Mouse (Mus musculus) hindbrain, postnatal 0 days (tissue): ENCODE measurements at regions not wholly inside any gene's neighbourhood (a gene's known extent, or its start where the extent isn't known, plus 50 kb on each side); places are given as distances from the start of the nearest gene placed in this dataset.
A peak's percentile ranks its signal among the peaks of the same experiment; 100 is the strongest.

ENCODE experiments used
- ATAC-seq: fragments of 200-750 bp; cut with Nextera tagmentation; 2 replicates; pipeline ENCODE4 v1.8.0; 2017; ENCODE audit warnings: mild to moderate bottlenecking, moderate TSS enrichment, moderate library complexity
- DNase-seq: peaks from one replicate; pipeline ENCODE4 v3.0.0-alpha.2; 2015; ENCODE audit warnings: low spot score
- H3K27ac ChIP-seq: fragments of 300-500 bp; sonication (generic); 2 replicates; pipeline ENCODE4 v1.5.1; 2014; ENCODE audit warnings: mild to moderate bottlenecking
- H3K27me3 ChIP-seq: fragments of 300-500 bp; sonication (generic); 2 replicates; pipeline ENCODE4 v1.6.1; 2014; ENCODE audit warnings: low read length, mixed read lengths; ENCODE audit not compliant: insufficient read depth
- H3K36me3 ChIP-seq: fragments of 300-500 bp; sonication (generic); 2 replicates; pipeline ENCODE4 v1.6.1; 2014; ENCODE audit warnings: low read length, mixed read lengths; ENCODE audit not compliant: insufficient read depth
- H3K4me1 ChIP-seq: fragments of 300-500 bp; sonication (generic); 2 replicates; pipeline ENCODE4 v1.6.1; 2014; ENCODE audit warnings: antibody characterized with exemption, low read length, mixed read lengths; ENCODE audit not compliant: insufficient read depth
- H3K4me2 ChIP-seq: fragments of 300-500 bp; sonication (generic); 2 replicates; pipeline ENCODE4 v1.6.1; 2014; ENCODE audit warnings: low read depth, mild to moderate bottlenecking, low read length, moderate library complexity, mixed read lengths
- H3K4me3 ChIP-seq: fragments of 300-500 bp; sonication (generic); 2 replicates; pipeline ENCODE4 v1.5.1; 2014; ENCODE audit warnings: low read length
- H3K9ac ChIP-seq: fragments of 300-500 bp; sonication (generic); replicated peaks from 2 replicates; pipeline ENCODE4 v1.6.1; 2014; ENCODE audit warnings: mild to moderate bottlenecking, low read length, moderate library complexity, mixed read lengths
- H3K9me3 ChIP-seq: fragments of 300-500 bp; sonication (generic); 2 replicates; pipeline ENCODE4 v1.6.1; 2016; ENCODE audit warnings: low read length, mixed read lengths
- CTCF ChIP-seq: IDR thresholded peaks from 2 replicates; pipeline ENCODE4 v1.5.1; 2016; ENCODE audit warnings: antibody characterized with exemption, control low read depth, low read depth
- WGBS: fragments of 180-500 bp; shearing (Covaris S2); extraction: QIAGEN DNeasy Blood & Tissue Kit; methylation state at CpG from one replicate; pipeline ENCODE4 v1.1.7; 2014; 5-methylcytosine and 5-hydroxymethylcytosine counted together

DNA sequence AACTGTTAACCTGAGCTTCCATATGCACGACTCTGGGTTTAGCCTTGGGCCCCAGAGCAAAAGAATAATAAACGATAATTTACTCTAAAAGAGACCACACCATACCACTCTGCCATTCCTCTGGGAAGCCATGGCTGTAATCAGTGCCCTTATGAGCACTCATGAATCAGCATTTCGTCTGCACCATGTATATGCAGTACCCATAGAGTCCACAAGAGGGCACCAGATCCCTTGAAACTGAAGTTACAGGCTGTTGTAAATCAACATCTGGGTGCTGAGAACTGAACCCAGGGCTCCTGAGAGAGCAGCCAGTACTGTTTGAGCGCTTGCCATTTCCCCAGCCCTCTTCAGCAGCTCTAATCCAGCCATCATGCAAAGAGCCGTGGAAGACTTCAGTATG is 508.7 kb upstream of the Zdhhc25 start:
- ATAC-seq (no peak), DNase-seq (no peak)
- Histone ChIP-seq H3K36me3 (no peaks in the 10 kb centered on the region), H3K4me1 (no peaks in the 10 kb centered on the region), H3K4me3 (no peak overlapping the region), H3K4me2 (no peak overlapping the region), H3K27me3 (no peaks in the 10 kb centered on the region), H3K9me3 (no peaks in the 10 kb centered on the region), H3K9ac (no peak overlapping the region), H3K27ac (no peak overlapping the region)
- peak; percentile 45 for TF ChIP-seq CTCF
- WGBS = 95% methylated on average over 5 of the region's 5 CpGs

DNA sequence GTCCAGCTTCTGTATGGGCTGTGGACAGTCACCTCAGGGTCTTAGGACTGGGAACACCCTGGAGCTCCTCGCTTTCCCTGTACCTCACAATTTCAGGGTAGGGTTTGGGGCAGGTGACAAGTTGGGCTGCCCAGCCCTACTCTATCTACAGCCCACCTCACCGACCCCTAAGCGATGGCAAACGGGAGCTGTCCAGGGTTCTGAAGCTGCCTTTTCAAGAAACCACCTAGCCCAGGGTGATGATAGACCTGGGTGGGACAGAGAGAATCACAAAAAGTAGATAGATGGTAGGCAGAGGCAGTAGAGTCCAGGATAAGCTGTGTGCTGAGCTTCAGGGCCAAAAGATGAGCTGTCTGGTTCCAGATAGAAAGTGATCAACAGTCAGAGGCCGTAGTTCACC is 479.7 kb upstream of the Zdhhc25 start:
- DNase-seq = no peak
- Histone ChIP-seq H3K36me3 (no peaks in the 10 kb centered on the region), H3K9ac (no peak overlapping the region), H3K4me3 (no peak overlapping the region), H3K4me2 (no peak overlapping the region), H3K4me1 (no peaks in the 10 kb centered on the region), H3K27me3 (0 out of 2 replicates have a peak, but pooled peaks cover 3% of the 10 kb centered on the region), H3K9me3 (no peaks in the 10 kb centered on the region), H3K27ac (no peak overlapping the region)
- TF ChIP-seq CTCF = no peak
- no peak for ATAC-seq
- WGBS = 58% methylated on average over 5 of the region's 5 CpGs

DNA sequence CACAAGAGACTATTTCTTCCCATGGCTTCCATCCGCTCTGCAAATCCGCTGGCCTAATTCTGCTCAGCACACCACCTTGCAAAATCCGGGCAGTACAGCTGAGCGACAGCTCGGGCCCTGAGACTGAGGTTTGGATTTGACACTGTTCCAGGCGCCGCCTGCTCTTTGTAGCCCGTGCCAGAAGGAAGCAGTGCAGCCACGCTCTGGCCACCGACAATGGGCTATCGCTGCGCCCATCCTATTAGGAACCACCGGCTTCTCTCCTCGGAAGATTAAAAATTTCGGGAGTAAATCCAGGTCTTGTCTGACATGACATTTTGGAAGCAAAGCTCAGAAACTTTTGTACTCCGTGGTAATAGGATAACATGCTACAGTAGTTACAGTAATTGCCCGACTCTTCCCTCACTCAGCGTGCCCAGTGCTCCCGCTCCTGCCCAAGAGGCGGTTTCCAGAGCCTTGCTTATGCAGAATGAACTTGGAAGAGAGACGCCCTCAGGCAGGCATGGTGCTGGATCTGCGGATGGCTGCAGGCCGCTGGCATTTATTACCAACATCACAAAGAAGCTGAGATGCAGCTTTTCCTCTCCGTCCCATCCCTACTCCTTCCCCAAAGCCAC is 476.1 kb upstream of the Zdhhc25 start:
- Histone ChIP-seq H3K27me3 (no peaks in the 10 kb centered on the region), H3K27ac (no peak overlapping the region), H3K36me3 (no peaks in the 10 kb centered on the region), H3K9ac (no peak overlapping the region), H3K9me3 (no peaks in the 10 kb centered on the region), H3K4me1 (no peaks in the 10 kb centered on the region), H3K4me3 (no peak overlapping the region), H3K4me2 (no peak overlapping the region)
- no peak for TF ChIP-seq CTCF
- ATAC-seq = peak; percentile 80; the same call in 1 of the 2 replicates
- 46% methylated on average over 24 of the region's 24 CpGs for WGBS
- peak; percentile 87 for DNase-seq

DNA sequence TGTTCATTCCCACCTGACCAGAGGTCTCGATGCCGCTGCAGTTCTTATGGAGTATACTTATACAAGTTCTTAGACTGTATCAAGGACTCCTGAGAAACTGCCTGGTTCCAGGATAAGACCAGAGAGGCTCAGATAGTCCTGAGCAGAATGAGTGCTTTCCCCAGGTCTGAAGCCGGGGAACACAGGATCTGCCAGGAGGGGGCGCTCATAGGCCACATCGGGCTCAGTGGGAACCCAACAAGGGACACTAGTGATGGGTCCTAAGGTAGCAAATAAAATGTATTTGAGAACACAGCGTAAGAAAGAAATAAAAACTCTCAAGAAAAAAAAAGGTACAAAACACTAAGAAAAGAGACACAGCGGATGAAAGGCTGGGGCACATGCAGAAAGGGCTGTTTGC is 454.0 kb upstream of the Zdhhc25 start:
- H3K9me3 ChIP-seq = no peaks in the 10 kb centered on the region
- H3K27me3 ChIP-seq = no peaks in the 10 kb centered on the region
- H3K4me2 ChIP-seq = no peak overlapping the region
- no peaks in the 10 kb centered on the region for H3K4me1 ChIP-seq
- H3K36me3 ChIP-seq = no peaks in the 10 kb centered on the region
- DNase-seq = peak; percentile 80
- peak; percentile 69; the same call in 1 of the 2 replicates for ATAC-seq
- no peak overlapping the region for H3K9ac ChIP-seq
- H3K27ac ChIP-seq = no peak overlapping the region
- WGBS = 43% methylated on average over 7 of the region's 7 CpGs
- H3K4me3 ChIP-seq = no peak overlapping the region
- peak; percentile 74 for TF ChIP-seq CTCF

DNA sequence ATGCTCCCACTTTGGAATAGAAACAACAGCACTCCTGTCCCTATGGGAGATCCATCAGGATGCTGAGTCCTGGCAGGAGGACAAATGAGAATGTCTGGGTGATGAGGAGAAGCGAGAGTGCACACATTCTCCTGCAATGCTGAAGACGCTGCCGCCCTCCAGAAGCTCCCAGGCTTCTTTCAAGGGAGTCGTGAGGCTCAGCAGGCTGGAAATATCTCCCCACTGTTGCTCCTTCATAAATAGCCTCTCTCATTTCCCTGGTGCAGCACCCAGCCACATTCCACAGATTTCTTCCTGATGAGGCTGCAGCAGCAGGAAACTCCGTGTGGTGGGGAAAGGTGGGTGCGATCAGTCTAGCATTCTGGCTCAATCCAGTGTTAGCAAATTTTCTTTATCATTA is 448.9 kb upstream of the Zdhhc25 start:
- H3K4me2 ChIP-seq = no peak overlapping the region
- WGBS = 75% methylated on average over 6 of the region's 6 CpGs
- H3K9me3 ChIP-seq = no peaks in the 10 kb centered on the region
- no peak overlapping the region for H3K4me3 ChIP-seq
- no peak for TF ChIP-seq CTCF
- no peak overlapping the region for H3K9ac ChIP-seq
- H3K27ac ChIP-seq = no peak overlapping the region
- DNase-seq (no peak), ATAC-seq (no peak)
- no peaks in the 10 kb centered on the region for H3K4me1 ChIP-seq
- H3K27me3 ChIP-seq = no peaks in the 10 kb centered on the region
- H3K36me3 ChIP-seq = no peaks in the 10 kb centered on the region

DNA sequence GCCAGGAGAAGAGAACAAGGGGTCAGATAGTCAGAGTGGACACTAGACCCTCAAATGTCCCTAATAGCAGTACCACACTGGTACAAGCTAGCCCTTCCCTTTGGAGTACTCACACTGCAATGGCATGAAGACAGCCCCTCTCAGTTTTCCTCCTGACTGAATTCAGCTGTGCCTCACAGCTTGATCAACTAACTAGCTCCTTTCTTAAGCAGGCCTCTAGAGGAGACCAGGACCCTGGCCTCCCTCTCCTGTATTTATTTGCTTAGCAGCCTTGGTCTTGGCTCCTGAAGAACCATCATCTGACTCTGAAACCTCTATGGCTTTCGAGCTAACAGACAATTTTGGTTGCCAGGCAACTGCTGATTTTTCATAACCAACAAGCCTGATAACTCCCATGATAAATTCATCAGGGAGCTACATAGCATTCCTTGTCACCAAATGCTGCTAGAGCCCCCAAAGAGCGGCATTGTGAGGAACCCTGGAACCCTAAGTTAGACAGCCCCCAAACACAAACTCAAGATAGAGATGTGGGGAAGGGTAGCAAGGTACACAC is 440.4 kb upstream of the Zdhhc25 start:
- DNase-seq (peak; percentile 64), ATAC-seq (no peak)
- no peak overlapping the region for H3K4me2 ChIP-seq
- WGBS = 46% methylated on average over 2 of the region's 2 CpGs
- H3K9me3 ChIP-seq = no peaks in the 10 kb centered on the region
- H3K9ac ChIP-seq = no peak overlapping the region
- H3K4me1 ChIP-seq = peaks cover 15% of the 10 kb centered on the region
- no peak for TF ChIP-seq CTCF
- no peaks in the 10 kb centered on the region for H3K27me3 ChIP-seq
- no peaks in the 10 kb centered on the region for H3K36me3 ChIP-seq
- H3K27ac ChIP-seq = no peak overlapping the region
- H3K4me3 ChIP-seq = no peak overlapping the region

DNA sequence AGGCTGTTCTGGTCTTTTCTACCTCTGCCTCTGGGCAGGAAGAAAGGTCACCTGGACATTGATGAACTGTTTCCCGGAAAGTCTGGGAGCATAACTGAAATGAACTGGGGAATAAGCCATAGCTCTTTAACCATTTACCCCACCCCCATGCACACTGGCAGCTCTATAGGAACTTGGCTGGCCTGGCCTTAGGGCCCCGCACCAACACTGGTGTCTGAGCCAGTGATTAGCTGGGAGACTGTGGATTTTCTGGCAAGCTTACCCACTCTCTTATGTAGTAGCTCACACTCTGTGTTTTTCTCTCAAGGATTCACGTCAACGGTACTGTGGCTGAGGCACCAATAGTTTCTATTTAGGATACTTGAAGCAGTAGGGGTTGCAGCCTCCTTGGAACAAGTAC is 439.8 kb upstream of the Zdhhc25 start:
- no peak overlapping the region for H3K9ac ChIP-seq
- WGBS = 48% methylated on average over 4 of the region's 4 CpGs
- no peak overlapping the region for H3K4me2 ChIP-seq
- H3K4me3 ChIP-seq = no peak overlapping the region
- peaks cover 15% of the 10 kb centered on the region for H3K4me1 ChIP-seq
- no peak overlapping the region for H3K27ac ChIP-seq
- ATAC-seq (no peak), DNase-seq (no peak)
- no peaks in the 10 kb centered on the region for H3K27me3 ChIP-seq
- TF ChIP-seq CTCF = no peak
- no peaks in the 10 kb centered on the region for H3K36me3 ChIP-seq
- no peaks in the 10 kb centered on the region for H3K9me3 ChIP-seq
